Mouse (Mus musculus) forebrain, embryonic 11.5 days (tissue): ENCODE data around the gene 2200002D01Rik. TPM values are rescaled to one million over a fixed set of nuclear protein-coding genes. Genes with fewer than 3 reads are reported as not detected.
"Not testable (repeated sequence)": the region's sequence is repeated elsewhere in the genome, so short reads cannot be mapped to it uniquely, and the experiment has no call there.

Experiments
- ATAC-seq: fragments of 200-750 bp; cut with Nextera tagmentation; replicated peaks from 2 replicates; pipeline ENCODE4 v1.8.0; 2017; ENCODE audit warnings: moderate TSS enrichment; ENCODE audit not compliant: low FRiP score
- DNase-seq: peaks from one replicate; pipeline ENCODE4 v3.0.0-alpha.2; 2017; ENCODE audit warnings: low spot score
- H3K27ac ChIP-seq: fragments of 300-500 bp; sonication (generic); 2 replicates; pipeline ENCODE4 v1.5.1; 2014; ENCODE audit warnings: low read depth, low read length
- H3K27me3 ChIP-seq: fragments of 300-500 bp; sonication (generic); 2 replicates; pipeline ENCODE4 v1.6.1; 2014; ENCODE audit warnings: mild to moderate bottlenecking, low read length, mixed read lengths; ENCODE audit not compliant: control insufficient read depth, insufficient read depth
- H3K36me3 ChIP-seq: fragments of 300-500 bp; sonication (generic); 2 replicates; pipeline ENCODE4 v1.6.1; 2014; ENCODE audit warnings: mild to moderate bottlenecking, low read length, moderate library complexity, mixed read lengths; ENCODE audit not compliant: control insufficient read depth, insufficient read depth
- H3K4me1 ChIP-seq: fragments of 300-500 bp; sonication (generic); replicated peaks from 2 replicates; pipeline ENCODE4 v1.6.1; 2014; ENCODE audit warnings: low read length, mixed read lengths; ENCODE audit not compliant: control insufficient read depth, insufficient read depth
- H3K4me2 ChIP-seq: fragments of 300-500 bp; sonication (generic); 2 replicates; pipeline ENCODE4 v1.6.1; 2014; ENCODE audit warnings: low read depth, mild to moderate bottlenecking, low read length, moderate library complexity, mixed read lengths; ENCODE audit not compliant: severe bottlenecking
- H3K4me3 ChIP-seq: fragments of 300-500 bp; sonication (generic); 2 replicates; pipeline ENCODE4 v1.5.1; 2014; ENCODE audit warnings: low read depth, low read length
- H3K9ac ChIP-seq: fragments of 300-500 bp; sonication (generic); 2 replicates; pipeline ENCODE4 v1.6.1; 2014; ENCODE audit warnings: low read length
- H3K9me3 ChIP-seq: fragments of 300-500 bp; sonication (generic); 2 replicates; pipeline ENCODE4 v1.6.1; 2016; ENCODE audit warnings: low read length, mixed read lengths; ENCODE audit not compliant: control insufficient read depth
- WGBS: fragments of 180-500 bp; shearing (Covaris S2); extraction: QIAGEN DNeasy Blood & Tissue Kit; methylation state at CpG from one replicate; pipeline ENCODE4 v1.1.7; 2014; 5-methylcytosine and 5-hydroxymethylcytosine counted together
- polyA plus RNA-seq: library from polyadenylated mRNA; unstranded; fragments of >200 nt; fragmentation: Nextera tagmentation; extraction: Ambion mirVana; gene quantifications from 2 replicates; pipeline ENCODE4 v1.2.1, GENCODE M21; 2014

The 2200002D01Rik gene
- polyA plus RNA-seq, 1 experiment from 2014 or later: 5.7 TPM

- H3K4me3 ChIP-seq: no peak overlapping the region
- no peak overlapping the region for H3K27ac ChIP-seq
- no peaks in the 10 kb centered on the region for H3K36me3 ChIP-seq
- peak overlapping the region; percentile 40; the same call in 1 of the 2 replicates for H3K4me2 ChIP-seq
- 10% methylated on average over 16 of the region's 16 CpGs for WGBS
- DNase-seq: no peak
- H3K4me1 ChIP-seq: 0 out of 2 replicates have a peak, but pooled peaks cover 4% of the 10 kb centered on the region
- H3K9me3 ChIP-seq: no peaks in the 10 kb centered on the region
- ATAC-seq: no peak
- no peaks in the 10 kb centered on the region for H3K27me3 ChIP-seq
- H3K9ac ChIP-seq: peak overlapping the region; percentile 47; the same call in 1 of the 2 replicates
These were observed 23.4 kb downstream of the 2200002D01Rik start for GRCm38 (mm10) chr7:29224756-29225394.

GRCm38 (mm10) chr7:29214846-29215245 is 33.4 kb downstream of the 2200002D01Rik start:
- H3K9me3 ChIP-seq: no peaks in the 10 kb centered on the region; the same call in none of the 2 replicates
- H3K9ac ChIP-seq: no peak overlapping the region
- H3K27ac ChIP-seq: no peak overlapping the region
- H3K27me3 ChIP-seq: peaks cover 12% of the 10 kb centered on the region
- H3K36me3 ChIP-seq: no peaks in the 10 kb centered on the region
- H3K4me3 ChIP-seq: no peak overlapping the region
- no peak for ATAC-seq
- no peak overlapping the region for H3K4me2 ChIP-seq
- WGBS: 38% methylated on average over 15 of the region's 15 CpGs
- no peak for DNase-seq
- no peaks in the 10 kb centered on the region for H3K4me1 ChIP-seq

- no peaks in the 10 kb centered on the region for H3K36me3 ChIP-seq
- no peak overlapping the region for H3K27ac ChIP-seq
- no peak overlapping the region for H3K4me3 ChIP-seq
- no peak overlapping the region; the same call in 1 of the 2 replicates for H3K4me2 ChIP-seq
- WGBS: 73% methylated on average over 2 of the region's 2 CpGs
- H3K4me1 ChIP-seq: no peaks in the 10 kb centered on the region
- no peak overlapping the region for H3K9ac ChIP-seq
- ATAC-seq (no peak), DNase-seq (no peak)
- peaks cover 12% of the 10 kb centered on the region for H3K27me3 ChIP-seq
- no peaks in the 10 kb centered on the region; the same call in 1 of the 2 replicates for H3K9me3 ChIP-seq
These were observed 34.0 kb downstream of the 2200002D01Rik start for GRCm38 (mm10) chr7:29214236-29214635.

- Histone ChIP-seq H3K36me3 (no peaks in the 10 kb centered on the region), H3K27me3 (peaks cover 12% of the 10 kb centered on the region), H3K4me1 (no peaks in the 10 kb centered on the region), H3K27ac (no peak within 1 kb of the TSS), H3K4me3 (no peak within 1 kb of the TSS), H3K9ac (no peak within 1 kb of the TSS; the same call in 1 of the 2 replicates), H3K4me2 (peak within 1 kb of the TSS; percentile 33; the same call in 1 of the 2 replicates), H3K9me3 (no peaks in the 10 kb centered on the region)
- 3% methylated on average over 20 of the region's 20 CpGs for WGBS
- DNase-seq (peak; percentile 81), ATAC-seq (peak; percentile 76)
These were observed 34.6 kb downstream of the 2200002D01Rik start, which contains the start of gene Catsperg1 for GRCm38 (mm10) chr7:29213675-29214082. Gene Catsperg1, minus strand, starts transcription at chr7:29214035.

GRCm38 (mm10) chr7:29212775-29213560 is 35.3 kb downstream of the 2200002D01Rik start:
- WGBS: 15% methylated on average over 40 of the region's 40 CpGs
- not testable (repeated sequence) for H3K9ac ChIP-seq, H3K27ac ChIP-seq, ATAC-seq, H3K9me3 ChIP-seq, H3K4me2 ChIP-seq, H3K4me3 ChIP-seq, H3K4me1 ChIP-seq, H3K36me3 ChIP-seq
- peak; percentile 57 for DNase-seq
- H3K27me3 ChIP-seq: peaks cover 12% of the 10 kb centered on the region

GRCm38 (mm10) chr7:29212199-29212765 is 36.0 kb downstream of the 2200002D01Rik start:
- WGBS: 10% methylated on average over 26 of the region's 26 CpGs
- H3K4me3 ChIP-seq: no peak overlapping the region

GRCm38 (mm10) chr7:29211415-29212198 is 36.7 kb downstream of the 2200002D01Rik start:
- Histone ChIP-seq H3K36me3 (no peaks in the 10 kb centered on the region), H3K9me3 (no peaks in the 10 kb centered on the region), H3K27ac (no peak overlapping the region), H3K4me2 (peak overlapping the region; percentile 48), H3K4me3 (peak overlapping the region; percentile 21), H3K9ac (no peak overlapping the region; the same call in 1 of the 2 replicates), H3K27me3 (peaks cover 12% of the 10 kb centered on the region), H3K4me1 (no peaks in the 10 kb centered on the region)
- DNase-seq (peak; percentile 79), ATAC-seq (peak; percentile 67)
- WGBS: 5% methylated on average over 34 of the region's 34 CpGs

More at GRCm38 (mm10) chr7:29212199-29212765, 36.0 kb downstream of the 2200002D01Rik start:
- no peak overlapping the region for H3K4me2 ChIP-seq
- no peaks in the 10 kb centered on the region for H3K4me1 ChIP-seq
- DNase-seq: no peak
- H3K9me3 ChIP-seq: no peaks in the 10 kb centered on the region
- ATAC-seq: no peak
- H3K36me3 ChIP-seq: no peaks in the 10 kb centered on the region
- no peak overlapping the region for H3K9ac ChIP-seq
- H3K27me3 ChIP-seq: peaks cover 12% of the 10 kb centered on the region
- no peak overlapping the region for H3K27ac ChIP-seq

GRCm38 (mm10) chr7:29211013-29211412 is 37.3 kb downstream of the 2200002D01Rik start:
- H3K27ac ChIP-seq, DNase-seq, H3K9me3 ChIP-seq, H3K4me1 ChIP-seq, H3K9ac ChIP-seq, H3K36me3 ChIP-seq: not testable (repeated sequence)
- Histone ChIP-seq H3K27me3 (peaks cover 12% of the 10 kb centered on the region), H3K4me2 (peak overlapping the region; percentile 48; the same call in 1 of the 2 replicates), H3K4me3 (peak overlapping the region; percentile 21)
- ATAC-seq: peak; percentile 20; the same call in 1 of the 2 replicates
- WGBS: 30% methylated on average over 15 of the region's 15 CpGs
